In the genomic region with DNA sequence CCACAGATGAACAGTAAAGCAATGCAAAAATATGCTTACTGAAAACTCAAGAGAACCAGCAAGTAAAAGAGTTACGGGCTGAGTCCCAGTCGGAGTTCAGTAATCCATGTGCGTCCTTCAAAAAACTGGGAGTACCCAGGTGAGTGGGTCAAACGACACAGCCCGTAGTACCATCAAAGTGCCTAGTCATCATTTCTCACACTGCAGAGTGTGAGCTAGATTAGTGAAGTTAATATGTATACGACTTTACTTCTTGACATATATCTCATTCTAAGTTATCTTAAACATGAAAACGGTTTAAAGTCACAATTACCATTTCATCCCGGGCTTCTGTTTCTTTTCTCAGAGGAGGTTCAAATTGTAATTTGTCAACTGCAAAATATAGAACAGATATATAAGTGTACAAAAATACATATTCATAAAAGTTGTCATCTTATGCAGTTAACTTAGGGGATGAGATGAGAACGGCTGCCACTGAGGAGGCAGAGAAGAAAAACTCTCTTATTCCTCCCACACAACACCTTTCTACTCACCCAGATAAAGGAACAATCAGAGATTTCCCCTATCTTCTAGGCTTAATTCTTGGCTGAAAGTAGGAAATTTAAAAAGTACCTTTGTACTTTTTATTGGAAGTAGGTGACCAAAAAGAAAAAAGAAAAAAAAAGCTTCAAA, we compare ENCODE assay signal across 18 mouse cellular contexts.
"Had no signal": no experiment of that assay in that cellular context is flagged by ENCODE, and none has a peak within 500 bp of the region (broad histone marks: within the 10 kb centered on the region; RNA-seq: fewer than 3 reads in every experiment).

No protein-coding gene starts in this region.

- H3K4me1 ChIP-seq: neural tube, embryonic 13.5 days; neural tube, embryonic 15.5 days had no signal

- H3K4me3 ChIP-seq: midbrain, embryonic 10.5 days; midbrain, embryonic 12.5 days; myocyte; neural tube, embryonic 13.5 days; neural tube, embryonic 15.5 days had no signal

- H3K27ac ChIP-seq: midbrain, embryonic 10.5 days; midbrain, embryonic 12.5 days; neural tube, embryonic 13.5 days; neural tube, embryonic 15.5 days had no signal

- ATAC-seq: midbrain, embryonic 16.5 days had no signal

- H3K9ac ChIP-seq: lung, embryonic 14.5 days; midbrain, embryonic 12.5 days; neural tube, embryonic 13.5 days; neural tube, embryonic 15.5 days had no signal

- H3K4me2 ChIP-seq: lung, embryonic 14.5 days; midbrain, embryonic 12.5 days; neural tube, embryonic 13.5 days; neural tube, embryonic 15.5 days had no signal

- H3K27me3 ChIP-seq: midbrain, embryonic 12.5 days; neural tube, embryonic 13.5 days; neural tube, embryonic 15.5 days had no signal

- H3K9me3 ChIP-seq: midbrain, embryonic 10.5 days; midbrain, embryonic 12.5 days; neural tube, embryonic 13.5 days; neural tube, embryonic 15.5 days had no signal

- DNase-seq: lung, embryonic 14.5 days; lung, postnatal 10 days; lung, postnatal 4 days; midbrain, embryonic 14.5 days; retina, postnatal 1 day; right cerebral cortex, adult 18-20 months; right cerebral cortex, postnatal 25 days; right cerebral cortex, postnatal 4 days; spleen, adult 18-20 months; thymus, adult 18-20 months; thymus, postnatal 14 days; thymus, postnatal 36 days had no signal
